Mouse (Mus musculus) large intestine, adult 2 months (tissue): ENCODE data around the gene Slc6a18. TPM values are rescaled to one million over a fixed set of nuclear protein-coding genes. Genes with fewer than 3 reads are reported as not detected.
"Not testable (repeated sequence)": the region's sequence is repeated elsewhere in the genome, so short reads cannot be mapped to it uniquely, and the experiment has no call there.

ENCODE experiments used
- DNase-seq: peaks from one replicate; pipeline ENCODE4 v3.0.0-alpha.2; 2012; ENCODE audit warnings: low read depth, low spot score
- WGBS: fragments of 180-500 bp; shearing (Covaris S2); methylation state at CpG from one replicate; pipeline ENCODE4 v1.1.7; 2018; 5-methylcytosine and 5-hydroxymethylcytosine counted together
- polyA plus RNA-seq: library from polyadenylated mRNA; depleted of rRNA; stranded (reverse); fragments of >200 nt; gene quantifications from 2 replicates; pipeline ENCODE4 v1.2.3, GENCODE M21; 2012; rRNA removed

Slc6a18 gene
- polyA plus RNA-seq: 0.85 and 1.9 TPM in 2 replicates

DNA sequence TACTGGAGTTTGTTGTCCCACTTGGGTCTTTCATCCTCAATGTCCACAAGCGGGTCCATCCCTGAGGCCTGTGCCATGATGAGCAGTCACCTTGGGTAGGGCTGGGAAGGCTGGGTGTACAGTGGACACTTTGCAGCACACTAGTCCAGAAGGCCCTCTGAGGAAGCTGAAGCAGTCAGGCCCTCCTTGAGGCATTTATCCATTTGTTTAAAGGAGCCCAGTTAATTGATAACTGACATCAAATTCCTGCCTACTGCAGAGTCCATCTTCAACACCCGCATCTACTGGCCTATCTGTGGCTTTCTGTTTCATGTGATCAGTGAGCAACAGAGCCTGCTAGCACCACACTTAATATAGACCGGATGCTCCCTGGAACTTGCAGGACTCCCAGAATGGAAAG is at the start of gene Slc6a18:
Slc6a18 (minus strand) TSS at position 171 of the 400 bp plus-strand sequence.
- DNase-seq: no peak
- 72% methylated on average over 3 of the region's 3 CpGs for WGBS

DNA sequence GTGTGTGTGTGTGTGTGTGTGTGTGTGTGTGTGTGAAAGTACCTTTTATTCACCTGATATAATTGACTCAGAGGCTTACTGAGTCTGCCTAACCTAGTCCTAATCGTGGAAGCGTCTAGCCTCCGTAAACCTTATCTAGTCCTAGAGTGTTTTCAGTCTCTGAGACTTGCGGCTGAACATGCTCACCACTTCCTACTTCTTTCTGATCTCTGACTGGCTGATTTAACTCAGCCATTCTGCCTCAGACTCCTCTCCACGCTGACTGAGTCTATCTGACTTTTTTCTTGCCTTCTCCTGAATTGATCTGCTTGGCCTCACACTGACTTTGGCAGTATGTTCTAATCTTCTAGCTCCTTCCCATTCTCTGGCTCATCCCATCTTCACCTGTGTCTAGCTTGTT is 47.5 kb upstream of the Slc6a18 start:
- DNase-seq: no peak
- 77% methylated on average over 5 of the region's 5 CpGs for WGBS

DNA sequence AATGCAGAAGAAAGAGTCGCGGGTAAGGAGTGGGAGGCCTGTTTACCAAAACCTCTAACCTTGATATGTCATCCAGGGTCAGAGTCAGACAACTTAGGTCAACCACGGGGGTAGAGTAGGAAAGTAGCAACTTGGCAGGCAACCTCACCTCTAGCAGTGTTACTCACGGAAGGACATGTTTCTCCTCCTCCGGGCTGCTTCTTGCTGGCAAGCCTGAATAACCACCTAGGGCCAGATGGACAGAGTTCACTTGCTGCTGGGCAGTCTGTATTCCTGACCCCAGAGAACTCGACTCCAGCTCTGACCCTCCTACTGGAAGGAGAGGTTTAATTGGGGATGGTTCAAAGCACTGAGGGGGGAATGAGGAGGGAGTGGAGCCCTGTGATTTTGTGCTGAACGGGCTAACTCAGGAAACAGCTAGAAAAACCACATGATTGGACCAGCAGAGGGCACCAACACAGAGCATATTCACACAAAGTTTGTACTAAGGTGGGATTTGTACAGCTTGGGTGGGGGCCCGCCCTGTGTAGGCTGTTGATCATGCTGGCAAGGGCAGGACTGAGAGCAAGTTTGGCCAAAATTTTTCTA is 45.4 kb upstream of the Slc6a18 start:
- WGBS: 30% methylated on average over 8 of the region's 8 CpGs
- DNase-seq: no peak

GRCm38 (mm10) chr13:73720241-73720640 is 42.4 kb upstream of the Slc6a18 start:
- DNase-seq: no peak

GRCm38 (mm10) chr13:73718225-73718624 is 40.4 kb upstream of the Slc6a18 start:
- DNase-seq: peak; percentile 83
- WGBS: 0% methylated on average over 2 of the region's 2 CpGs

More at GRCm38 (mm10) chr13:73720241-73720640, 42.4 kb upstream of the Slc6a18 start:
- WGBS: 76% methylated on average over 4 of the region's 4 CpGs

- no peak for DNase-seq
- 36% methylated on average over 2 of the region's 2 CpGs for WGBS
Measured at GRCm38 (mm10) chr13:73714020-73714419, 36.2 kb upstream of the Slc6a18 start.

- 44% methylated on average over 4 of the region's 4 CpGs for WGBS
- no peak for DNase-seq
Measured at GRCm38 (mm10) chr13:73713204-73713603, 35.4 kb upstream of the Slc6a18 start.

DNA sequence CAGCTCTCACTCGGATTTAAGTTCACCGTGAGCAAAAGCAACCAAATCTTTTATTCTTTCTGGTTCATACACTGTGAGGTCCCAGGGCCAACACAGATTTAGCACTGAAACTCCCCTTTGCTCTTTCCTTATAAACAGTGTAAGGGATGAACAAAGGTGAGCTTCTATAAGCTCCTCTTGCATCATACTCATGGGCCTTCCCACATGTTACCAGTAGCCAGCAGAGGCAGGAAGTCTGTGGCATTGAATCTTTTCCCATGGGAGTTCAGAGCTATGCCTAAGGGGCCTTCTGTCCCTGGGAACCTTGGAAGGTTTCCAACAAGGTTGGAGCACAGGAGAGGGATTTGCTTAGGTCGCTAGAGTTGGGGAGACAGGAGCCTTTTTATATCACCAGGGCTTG is 34.4 kb upstream of the Slc6a18 start:
- DNase-seq: no peak
- 68% methylated on average over 3 of the region's 3 CpGs for WGBS

DNA sequence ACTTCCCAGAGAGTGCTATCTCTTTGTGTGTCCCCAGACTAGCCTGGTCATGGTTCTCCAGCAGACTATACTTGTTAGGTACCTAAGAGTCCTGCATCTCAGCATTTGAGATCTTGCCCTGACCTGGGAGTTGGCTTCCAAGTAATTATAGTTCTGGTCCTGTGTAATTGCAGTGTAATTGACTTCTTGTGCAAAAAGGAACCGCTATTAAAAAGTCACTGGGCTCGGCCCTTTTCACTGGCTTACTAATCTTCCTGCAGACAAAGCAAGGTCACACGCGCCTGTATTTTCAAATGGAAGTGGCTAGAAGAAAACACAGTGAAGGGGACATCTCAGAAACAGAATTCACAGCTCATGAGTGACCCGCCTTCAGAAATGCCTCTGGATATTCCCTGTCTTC is 34.0 kb upstream of the Slc6a18 start:
- no peak for DNase-seq
- WGBS: 71% methylated on average over 5 of the region's 5 CpGs

DNA sequence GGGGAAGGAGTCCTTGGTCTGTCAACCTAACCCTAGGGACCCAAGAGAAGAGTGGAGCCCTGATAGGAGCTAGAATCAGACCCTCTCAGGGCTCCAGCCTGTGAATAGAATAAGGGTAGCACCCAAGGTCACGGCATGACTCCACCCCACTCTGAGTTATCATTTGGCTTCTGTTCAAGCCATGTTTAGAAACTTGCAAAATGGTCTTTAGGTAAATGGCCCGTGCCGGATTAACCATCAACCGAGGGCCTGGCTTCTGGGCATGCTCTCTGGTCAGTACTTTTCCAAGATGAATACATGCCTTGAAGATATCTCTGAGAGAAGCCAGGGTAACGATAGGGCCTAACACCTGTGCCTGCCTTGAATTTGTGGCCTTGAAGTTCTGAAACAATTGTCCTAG is 33.4 kb upstream of the Slc6a18 start:
- DNase-seq: no peak
- 37% methylated on average over 5 of the region's 5 CpGs for WGBS

GRCm38 (mm10) chr13:73709491-73709890 is 31.7 kb upstream of the Slc6a18 start:
- no peak for DNase-seq
- WGBS: 31% methylated on average over 6 of the region's 6 CpGs

DNA sequence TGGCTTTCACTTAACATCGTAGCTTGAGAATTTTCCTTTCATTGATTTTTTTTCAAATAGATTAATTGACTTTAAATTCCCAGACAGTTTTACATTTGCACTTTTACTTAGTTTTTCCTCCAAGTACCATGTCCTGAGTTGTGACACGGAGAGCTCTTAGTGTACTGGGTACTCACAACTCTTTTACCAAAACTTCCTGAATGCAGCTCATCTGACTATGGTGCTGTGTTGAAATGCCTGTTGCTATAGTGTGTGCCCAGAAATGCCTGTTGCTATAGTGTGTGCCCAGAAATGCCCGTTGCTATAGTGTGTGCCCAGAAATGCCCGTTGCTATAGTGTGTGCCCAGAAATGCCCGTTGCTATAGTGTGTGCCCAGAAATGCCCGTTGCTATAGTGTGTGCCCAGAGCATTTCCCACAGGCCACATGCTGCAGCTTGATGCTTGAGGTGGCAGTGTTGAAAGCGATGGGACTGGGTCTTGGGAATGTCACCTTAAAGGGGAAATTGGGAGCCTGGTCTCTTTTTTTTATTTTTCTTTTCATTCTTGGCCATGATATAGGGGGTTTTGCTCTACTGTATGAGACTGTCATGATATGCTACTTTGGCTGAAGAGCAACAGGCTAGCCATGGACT is 27.0 kb upstream of the Slc6a18 start, which contains the start of gene Slc6a19:
Slc6a19 (minus strand) TSS at position 172 of the 632 bp plus-strand sequence.
- 89% methylated on average over 7 of the region's 7 CpGs for WGBS

GRCm38 (mm10) chr13:73703486-73703885 is 25.7 kb upstream of the Slc6a18 start:
- WGBS: 67% methylated on average over 4 of the region's 4 CpGs
- DNase-seq: not testable (repeated sequence)

More for the DNA sequence above, 27.0 kb upstream of the Slc6a18 start, which contains the start of gene Slc6a19:
- no peak for DNase-seq

- DNase-seq: no peak
- 70% methylated on average over 4 of the region's 4 CpGs for WGBS
Measured at GRCm38 (mm10) chr13:73702776-73703175, 25.0 kb upstream of the Slc6a18 start.

DNA sequence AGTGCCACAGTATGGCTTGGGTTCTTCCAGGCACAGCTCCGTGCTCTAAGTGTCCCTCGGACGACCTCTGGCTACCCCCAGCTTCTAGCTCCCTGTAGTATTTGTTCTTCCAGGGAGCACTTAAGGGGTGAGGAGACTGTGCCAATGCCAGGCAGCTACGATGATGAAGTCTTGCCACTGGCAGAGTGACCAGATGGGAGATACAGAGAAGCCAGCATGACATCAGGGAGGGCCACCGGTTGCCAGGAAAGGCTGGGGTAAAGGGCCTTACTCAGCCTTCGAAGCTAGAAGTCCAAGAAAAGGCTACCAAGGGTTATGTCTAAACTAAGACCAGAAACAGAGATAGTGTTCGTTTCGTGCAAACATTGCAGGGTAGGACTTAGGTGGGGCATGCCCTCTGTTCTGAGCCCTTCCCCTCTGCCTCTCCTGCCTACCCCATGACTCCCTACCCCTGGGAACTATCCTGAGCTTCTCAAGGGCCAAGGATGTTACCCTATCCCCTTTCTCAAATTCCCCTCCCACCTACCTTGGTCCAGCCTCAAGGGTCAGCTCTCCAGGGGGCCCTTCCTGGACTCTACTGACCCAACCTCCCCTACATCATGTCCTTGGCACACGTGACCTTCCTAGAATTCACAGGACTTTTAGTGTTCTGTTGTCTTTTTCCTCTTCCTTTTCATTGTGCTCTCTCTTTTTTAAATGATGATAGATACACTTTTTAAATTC is 23.5 kb upstream of the Slc6a18 start:
- DNase-seq: no peak
- WGBS: 70% methylated on average over 9 of the region's 9 CpGs

GRCm38 (mm10) chr13:73700554-73700953 is 22.7 kb upstream of the Slc6a18 start:
- no peak for DNase-seq
- WGBS: 72% methylated on average over 12 of the region's 12 CpGs

DNA sequence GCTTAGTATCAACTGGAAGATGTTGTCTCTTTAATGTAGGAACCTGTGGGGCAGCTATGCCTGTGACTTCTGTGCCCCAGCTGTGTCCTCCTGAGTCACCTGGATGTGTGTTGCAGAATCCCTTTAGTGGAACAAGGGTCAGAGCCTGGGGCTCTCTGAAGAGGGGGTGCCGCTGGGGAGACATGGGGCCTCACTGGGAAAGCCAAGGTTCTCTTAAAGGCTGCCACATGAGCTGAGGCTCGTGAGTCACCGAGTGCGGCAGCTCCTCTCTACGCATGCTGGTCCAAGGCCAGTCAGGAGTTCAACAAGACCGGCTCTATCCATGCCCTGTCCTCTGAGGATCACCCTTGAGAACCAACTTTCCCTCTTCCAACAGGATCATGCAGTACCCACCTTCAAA is 21.9 kb upstream of the Slc6a18 start:
- DNase-seq: no peak
- 90% methylated on average over 6 of the region's 6 CpGs for WGBS

GRCm38 (mm10) chr13:73696529-73696928 is 18.7 kb upstream of the Slc6a18 start:
- no peak for DNase-seq
- 37% methylated on average over 3 of the region's 3 CpGs for WGBS

- WGBS: 83% methylated on average over 1 of the region's 1 CpGs
- no peak for DNase-seq
Measured at GRCm38 (mm10) chr13:73694972-73695371, 17.1 kb upstream of the Slc6a18 start.

DNA sequence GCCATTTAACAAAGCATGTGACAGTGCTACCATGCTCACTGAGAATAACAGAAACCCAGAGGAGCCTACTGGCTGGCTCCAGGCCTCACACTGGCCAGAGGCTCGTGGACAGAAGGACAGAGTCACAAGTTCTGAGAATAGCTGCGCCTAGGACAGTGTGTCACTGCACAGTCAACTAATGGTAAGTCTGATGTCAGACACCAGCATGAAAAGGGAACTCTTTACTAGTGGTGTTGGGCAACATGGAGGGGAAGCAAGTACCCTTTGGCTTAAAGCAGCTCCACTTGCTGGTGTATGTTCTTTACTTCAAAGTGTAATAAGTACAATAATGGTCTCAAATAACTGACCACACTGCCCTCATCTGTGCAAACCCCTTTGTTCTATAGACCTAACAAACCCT is 15.5 kb upstream of the Slc6a18 start:
- no peak for DNase-seq
- 67% methylated on average over 2 of the region's 2 CpGs for WGBS
